Mouse (Mus musculus) forebrain, embryonic 11.5 days (tissue): Measurements from ENCODE around the gene Atad1. TPM values are rescaled to one million over a fixed set of nuclear protein-coding genes. Genes with fewer than 3 reads are reported as not detected.
"Not testable (repeated sequence)": the region's sequence is repeated elsewhere in the genome, so short reads cannot be mapped to it uniquely, and the experiment has no call there.

ENCODE experiments used
- ATAC-seq: fragments of 200-750 bp; cut with Nextera tagmentation; replicated peaks from 2 replicates; pipeline ENCODE4 v1.8.0; 2017; ENCODE audit warnings: moderate TSS enrichment; ENCODE audit not compliant: low FRiP score
- DNase-seq: peaks from one replicate; pipeline ENCODE4 v3.0.0-alpha.2; 2017; ENCODE audit warnings: low spot score
- H3K27ac ChIP-seq: fragments of 300-500 bp; sonication (generic); 2 replicates; pipeline ENCODE4 v1.5.1; 2014; ENCODE audit warnings: low read depth, low read length
- H3K27me3 ChIP-seq: fragments of 300-500 bp; sonication (generic); 2 replicates; pipeline ENCODE4 v1.6.1; 2014; ENCODE audit warnings: mild to moderate bottlenecking, low read length, mixed read lengths; ENCODE audit not compliant: control insufficient read depth, insufficient read depth
- H3K36me3 ChIP-seq: fragments of 300-500 bp; sonication (generic); 2 replicates; pipeline ENCODE4 v1.6.1; 2014; ENCODE audit warnings: mild to moderate bottlenecking, low read length, moderate library complexity, mixed read lengths; ENCODE audit not compliant: control insufficient read depth, insufficient read depth
- H3K4me1 ChIP-seq: fragments of 300-500 bp; sonication (generic); replicated peaks from 2 replicates; pipeline ENCODE4 v1.6.1; 2014; ENCODE audit warnings: low read length, mixed read lengths; ENCODE audit not compliant: control insufficient read depth, insufficient read depth
- H3K4me2 ChIP-seq: fragments of 300-500 bp; sonication (generic); 2 replicates; pipeline ENCODE4 v1.6.1; 2014; ENCODE audit warnings: low read depth, mild to moderate bottlenecking, low read length, moderate library complexity, mixed read lengths; ENCODE audit not compliant: severe bottlenecking
- H3K4me3 ChIP-seq: fragments of 300-500 bp; sonication (generic); 2 replicates; pipeline ENCODE4 v1.5.1; 2014; ENCODE audit warnings: low read depth, low read length
- H3K9ac ChIP-seq: fragments of 300-500 bp; sonication (generic); 2 replicates; pipeline ENCODE4 v1.6.1; 2014; ENCODE audit warnings: low read length
- H3K9me3 ChIP-seq: fragments of 300-500 bp; sonication (generic); 2 replicates; pipeline ENCODE4 v1.6.1; 2016; ENCODE audit warnings: low read length, mixed read lengths; ENCODE audit not compliant: control insufficient read depth
- whole genome bisulfite sequencing: fragments of 180-500 bp; shearing (Covaris S2); extraction: QIAGEN DNeasy Blood & Tissue Kit; methylation state at CpG from one replicate; pipeline ENCODE4 v1.1.7; 2014; 5-methylcytosine and 5-hydroxymethylcytosine counted together
- polyA plus RNA-seq: library from polyadenylated mRNA; unstranded; fragments of >200 nt; fragmentation: Nextera tagmentation; extraction: Ambion mirVana; gene quantifications from 2 replicates; pipeline ENCODE4 v1.2.1, GENCODE M21; 2014

Gene Atad1
- polyA plus RNA-seq, 1 experiment from 2014 or later: 98.4 TPM

DNA sequence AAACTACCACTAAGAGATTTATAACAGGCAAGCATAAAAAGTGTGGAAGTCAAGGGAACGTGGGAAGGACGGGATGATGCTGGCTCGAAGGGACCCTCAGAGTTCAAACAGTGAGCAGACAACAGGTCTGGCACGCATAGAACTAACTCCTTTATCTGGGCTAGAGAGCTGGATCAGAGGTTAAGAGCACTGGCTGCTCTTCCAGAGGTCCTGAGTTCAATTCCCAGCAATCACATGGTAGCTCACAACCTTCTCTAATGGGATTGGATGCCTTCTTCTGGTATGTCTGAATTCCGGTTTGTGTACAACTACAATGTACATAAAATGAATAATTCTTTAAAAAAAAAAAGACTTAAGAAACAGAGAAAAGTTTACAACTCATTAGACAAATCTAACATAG, 56.5 kb downstream of the Atad1 start:
- no peak overlapping the region for H3K9ac ChIP-seq
- ATAC-seq (no peak), DNase-seq (no peak)
- no peaks in the 10 kb centered on the region; the same call in 1 of the 2 replicates for H3K36me3 ChIP-seq
- WGBS: 88% methylated on average over 5 of the region's 5 CpGs
- H3K27me3 ChIP-seq: no peaks in the 10 kb centered on the region
- H3K27ac ChIP-seq: no peak overlapping the region
- no peak overlapping the region for H3K4me3 ChIP-seq
- no peak overlapping the region for H3K4me2 ChIP-seq
- H3K4me1 ChIP-seq: no peaks in the 10 kb centered on the region
- H3K9me3 ChIP-seq: no peaks in the 10 kb centered on the region

DNA sequence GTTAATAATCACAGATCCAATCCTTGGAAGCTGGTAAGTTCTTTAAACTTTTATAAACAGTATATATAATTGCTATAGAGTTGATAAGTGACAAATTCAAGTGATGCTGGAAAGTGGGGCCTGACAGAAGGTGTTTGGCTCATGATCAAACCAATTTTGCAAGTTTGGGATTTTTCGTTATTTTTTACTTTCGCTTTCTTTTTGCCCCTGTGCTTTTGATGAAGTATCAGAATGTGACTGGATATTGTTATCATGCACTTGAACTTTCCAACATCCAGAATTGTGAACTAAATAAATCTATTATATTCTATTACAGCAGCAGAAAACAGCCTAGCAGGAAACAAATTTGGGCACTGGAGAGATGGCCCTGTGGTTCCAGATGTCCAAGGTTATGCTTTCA, 58.7 kb downstream of the Atad1 start:
- H3K27ac ChIP-seq: no peak overlapping the region
- no peaks in the 10 kb centered on the region; the same call in 1 of the 2 replicates for H3K36me3 ChIP-seq
- no peak for DNase-seq
- ATAC-seq: no peak
- no peak overlapping the region for H3K9ac ChIP-seq
- no peaks in the 10 kb centered on the region for H3K27me3 ChIP-seq
- H3K4me2 ChIP-seq: no peak overlapping the region
- no peaks in the 10 kb centered on the region for H3K4me1 ChIP-seq
- no peak overlapping the region for H3K4me3 ChIP-seq
- 94% methylated on average over 2 of the region's 2 CpGs for whole genome bisulfite sequencing
- H3K9me3 ChIP-seq: no peaks in the 10 kb centered on the region

GRCm38 (mm10) chr19:32675766-32676165, 63.8 kb downstream of the Atad1 start:
- WGBS: 91% methylated on average over 3 of the region's 3 CpGs
- Histone ChIP-seq H3K27me3 (no peaks in the 10 kb centered on the region), H3K4me2 (no peak overlapping the region), H3K9me3 (no peaks in the 10 kb centered on the region), H3K9ac (no peak overlapping the region), H3K4me3 (no peak overlapping the region), H3K27ac (no peak overlapping the region), H3K4me1 (no peaks in the 10 kb centered on the region), H3K36me3 (no peaks in the 10 kb centered on the region; the same call in 1 of the 2 replicates)
- DNase-seq: no peak
- ATAC-seq: no peak

DNA sequence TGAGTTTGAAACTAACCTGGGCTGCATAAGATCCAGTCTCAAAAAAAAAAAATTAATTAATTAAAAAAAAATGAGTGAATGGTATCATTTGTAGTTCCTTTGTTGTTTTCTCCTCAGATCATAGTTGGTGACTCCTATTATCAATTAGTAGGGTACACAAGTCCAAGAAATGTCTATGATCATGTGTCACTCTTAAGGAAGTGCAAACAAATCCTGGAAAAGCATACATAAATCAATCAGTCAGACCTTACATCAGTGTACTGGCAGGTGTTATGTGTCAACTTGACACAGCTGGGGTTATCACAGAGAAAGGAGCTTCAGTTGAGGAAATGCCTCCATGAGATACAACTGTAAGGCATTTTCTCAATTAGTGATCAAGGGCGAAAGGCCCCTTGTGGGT, 71.8 kb downstream of the Atad1 start:
- not testable (repeated sequence) for H3K4me1 ChIP-seq, H3K27me3 ChIP-seq, ATAC-seq, H3K36me3 ChIP-seq, H3K9ac ChIP-seq, H3K9me3 ChIP-seq, H3K27ac ChIP-seq, H3K4me2 ChIP-seq, DNase-seq, H3K4me3 ChIP-seq
- WGBS: 94% methylated on average over 1 of the region's 1 CpGs

DNA sequence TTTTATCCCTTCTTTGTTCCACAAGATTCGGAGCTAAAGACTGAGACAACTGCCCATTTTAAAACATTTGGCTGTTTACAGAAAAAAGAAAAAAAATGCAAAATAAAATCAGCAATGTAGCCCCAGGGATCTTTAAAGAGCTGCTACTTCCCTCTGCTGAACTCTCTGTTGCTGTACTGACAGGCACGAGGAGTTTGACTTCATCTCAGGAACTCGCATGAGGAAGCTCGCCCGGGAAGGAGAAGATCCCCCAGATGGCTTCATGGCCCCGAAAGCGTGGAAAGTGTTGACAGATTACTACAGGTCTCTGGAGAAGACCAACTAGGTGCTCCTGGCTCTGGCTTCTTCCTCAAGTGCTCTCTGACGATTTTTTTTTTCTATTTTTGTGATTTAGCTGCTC, 74.3 kb downstream of the Atad1 start:
- ATAC-seq: no peak
- no peaks in the 10 kb centered on the region for H3K27me3 ChIP-seq
- no peaks in the 10 kb centered on the region for H3K36me3 ChIP-seq
- H3K4me1 ChIP-seq: no peaks in the 10 kb centered on the region
- H3K4me2 ChIP-seq: no peak overlapping the region
- no peak for DNase-seq
- H3K9ac ChIP-seq: no peak overlapping the region
- no peak overlapping the region for H3K4me3 ChIP-seq
- no peak overlapping the region for H3K27ac ChIP-seq
- WGBS: 93% methylated on average over 8 of the region's 8 CpGs
- H3K9me3 ChIP-seq: no peaks in the 10 kb centered on the region

DNA sequence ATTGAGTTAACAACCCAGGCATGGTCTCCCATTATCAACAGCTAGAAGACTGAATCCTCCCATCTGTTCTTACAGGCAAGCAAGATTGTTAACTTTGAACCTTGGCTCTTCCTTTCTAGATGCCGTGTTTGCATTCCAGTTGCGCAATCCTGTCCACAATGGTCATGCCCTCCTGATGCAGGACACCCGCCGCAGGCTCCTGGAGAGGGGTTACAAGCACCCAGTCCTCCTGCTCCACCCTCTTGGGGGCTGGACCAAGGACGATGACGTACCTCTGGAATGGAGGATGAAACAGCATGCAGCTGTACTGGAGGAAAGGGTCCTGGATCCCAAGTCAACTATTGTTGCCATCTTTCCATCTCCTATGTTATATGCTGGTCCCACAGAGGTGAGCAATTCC, 76.7 kb downstream of the Atad1 start:
- no peak overlapping the region for H3K4me3 ChIP-seq
- H3K9me3 ChIP-seq: no peaks in the 10 kb centered on the region
- H3K4me2 ChIP-seq: no peak overlapping the region
- H3K27ac ChIP-seq: no peak overlapping the region
- DNase-seq (no peak), ATAC-seq (no peak)
- no peak overlapping the region for H3K9ac ChIP-seq
- no peaks in the 10 kb centered on the region for H3K36me3 ChIP-seq
- 88% methylated on average over 6 of the region's 6 CpGs for WGBS
- no peaks in the 10 kb centered on the region for H3K4me1 ChIP-seq
- H3K27me3 ChIP-seq: no peaks in the 10 kb centered on the region

GRCm38 (mm10) chr19:32659346-32659745, 80.2 kb downstream of the Atad1 start:
- Histone ChIP-seq H3K4me2 (no peak overlapping the region), H3K4me3 (no peak overlapping the region), H3K27me3 (no peaks in the 10 kb centered on the region), H3K9ac (no peak overlapping the region), H3K9me3 (no peaks in the 10 kb centered on the region), H3K36me3 (no peaks in the 10 kb centered on the region; the same call in 1 of the 2 replicates), H3K27ac (no peak overlapping the region), H3K4me1 (no peaks in the 10 kb centered on the region)
- 83% methylated on average over 5 of the region's 5 CpGs for WGBS
- DNase-seq (no peak), ATAC-seq (no peak)

DNA sequence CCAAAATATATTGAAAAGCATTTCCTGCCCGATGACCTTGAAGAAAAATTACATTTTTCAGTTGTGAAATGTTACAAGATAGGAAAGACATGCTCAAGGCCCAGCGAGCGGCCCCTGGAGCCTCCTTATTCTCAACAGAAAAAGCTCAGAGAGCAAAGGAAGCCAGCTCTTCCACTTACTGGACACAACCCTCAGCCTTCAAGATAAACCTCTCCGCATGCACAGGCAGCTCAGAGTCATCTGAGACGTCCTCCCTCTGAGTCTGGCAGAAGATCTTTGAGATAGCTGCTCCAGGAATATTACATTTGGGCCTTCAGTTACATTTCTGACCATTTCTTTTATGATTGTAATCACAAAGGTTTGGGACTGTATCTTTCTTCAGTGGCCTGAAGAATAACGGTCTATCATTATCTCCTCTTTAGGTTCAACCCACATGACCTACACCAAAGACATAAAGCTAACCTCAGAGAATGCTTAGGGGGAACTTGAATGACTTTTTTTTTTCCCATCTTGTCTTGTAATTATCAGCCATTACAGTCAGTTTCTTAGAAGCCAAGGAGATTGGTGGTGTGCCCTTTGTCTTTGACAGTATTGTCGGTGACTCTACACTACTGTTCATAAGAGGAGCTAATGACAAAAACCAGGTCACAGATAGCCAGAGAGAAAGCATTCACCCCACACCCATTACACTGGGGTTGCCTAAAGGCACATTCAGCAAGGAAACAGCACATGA, 85.8 kb downstream of the Atad1 start:
- Histone ChIP-seq H3K9ac (no peak overlapping the region), H3K4me3 (no peak overlapping the region), H3K27ac (no peak overlapping the region), H3K27me3 (no peaks in the 10 kb centered on the region), H3K9me3 (no peaks in the 10 kb centered on the region), H3K36me3 (no peaks in the 10 kb centered on the region; the same call in 1 of the 2 replicates), H3K4me1 (no peaks in the 10 kb centered on the region), H3K4me2 (no peak overlapping the region)
- 89% methylated on average over 7 of the region's 7 CpGs for WGBS
- no peak for ATAC-seq
- DNase-seq: no peak

- no peak overlapping the region for H3K4me3 ChIP-seq
- DNase-seq (no peak), ATAC-seq (no peak)
- no peak overlapping the region for H3K9ac ChIP-seq
- no peaks in the 10 kb centered on the region for H3K27me3 ChIP-seq
- H3K27ac ChIP-seq: no peak overlapping the region
- WGBS: 87% methylated on average over 5 of the region's 5 CpGs
- H3K4me2 ChIP-seq: no peak overlapping the region
- H3K36me3 ChIP-seq: no peaks in the 10 kb centered on the region; the same call in 1 of the 2 replicates
- H3K9me3 ChIP-seq: no peaks in the 10 kb centered on the region
- H3K4me1 ChIP-seq: peaks cover 2% of the 10 kb centered on the region
Observed at GRCm38 (mm10) chr19:32653122-32653521, 86.5 kb downstream of the Atad1 start.
